Mouse (Mus musculus) thymus, adult 2 months (tissue): ENCODE data around the gene Lekr1. TPM values are rescaled to one million over a fixed set of nuclear protein-coding genes. Genes with fewer than 3 reads are reported as not detected.

ENCODE experiments used
- DNase-seq: peaks from one replicate; pipeline ENCODE4 v3.0.0; 2021
- H3K27ac ChIP-seq: fragments of 200-500 bp; 2 replicates; pipeline ENCODE4 v1.5.1; 2012; ENCODE audit warnings: low read length, control low read depth; ENCODE audit not compliant: control insufficient read depth, insufficient read depth
- H3K27me3 ChIP-seq: fragments of 200-500 bp; 2 replicates; pipeline ENCODE4 v1.6.1; 2012; ENCODE audit warnings: mild to moderate bottlenecking, low read length, moderate library complexity, mixed read lengths; ENCODE audit not compliant: control insufficient read depth, insufficient read depth
- H3K36me3 ChIP-seq: fragments of 200-500 bp; 2 replicates; pipeline ENCODE4 v1.6.1; 2012; ENCODE audit warnings: mild to moderate bottlenecking, low read length, moderate library complexity; ENCODE audit not compliant: control insufficient read depth, insufficient read depth
- H3K4me1 ChIP-seq: fragments of 200-500 bp; replicated peaks from 2 replicates; pipeline ENCODE4 v1.6.1; 2012; ENCODE audit warnings: low read length; ENCODE audit not compliant: control insufficient read depth, insufficient read depth
- H3K4me3 ChIP-seq: fragments of 200-500 bp; 2 replicates; pipeline ENCODE4 v1.5.1; 2012; ENCODE audit warnings: mild to moderate bottlenecking, low read length, control low read depth, moderate library complexity; ENCODE audit not compliant: control insufficient read depth, insufficient read depth
- CTCF ChIP-seq: fragments of 200-500 bp; IDR thresholded peaks from 2 replicates; pipeline ENCODE4 v1.5.1; 2012; ENCODE audit warnings: mild to moderate bottlenecking, control low read depth, low read length, moderate library complexity, borderline replicate concordance; ENCODE audit not compliant: control insufficient read depth, poor library complexity, insufficient read depth; ENCODE audit errors: extremely low read depth
- POLR2A ChIP-seq: fragments of 200-500 bp; IDR thresholded peaks from 2 replicates; pipeline ENCODE4 v1.6.1; 2012; ENCODE audit warnings: mild to moderate bottlenecking, low read length, control low read depth, moderate library complexity; ENCODE audit not compliant: control insufficient read depth, poor library complexity, insufficient read depth; ENCODE audit errors: extremely low read depth
- WGBS: fragments of 180-500 bp; shearing (Covaris S2); methylation state at CpG from one replicate; pipeline ENCODE4 v1.1.7; 2018; 5-methylcytosine and 5-hydroxymethylcytosine counted together
- polyA plus RNA-seq: library from polyadenylated mRNA; depleted of rRNA; stranded (reverse); fragments of >200 nt; gene quantifications from 2 replicates; pipeline ENCODE4 v1.2.3, GENCODE M21; 2012

Lekr1 gene
- polyA plus RNA-seq, 1 experiment: 0.84 TPM

DNA sequence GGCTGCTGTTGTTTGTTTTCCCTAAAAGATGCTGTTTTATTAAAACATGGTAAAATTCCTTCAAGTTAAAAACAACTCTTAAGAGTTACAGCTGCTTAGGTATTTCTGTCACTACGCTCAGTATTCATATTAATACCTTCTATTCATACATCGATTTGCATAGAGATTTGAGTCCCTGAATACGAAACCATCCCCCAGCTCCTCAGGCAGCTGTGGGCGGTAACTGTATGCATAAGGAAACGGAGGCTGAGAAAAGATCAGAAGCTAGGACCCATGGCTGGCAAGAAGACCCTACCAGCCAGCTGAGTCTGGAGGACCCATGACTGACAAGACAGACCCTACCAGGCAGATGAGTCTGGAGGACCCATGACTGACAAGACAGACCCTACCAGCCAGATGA, 189.5 kb downstream of the Lekr1 start:
- Histone ChIP-seq H3K4me1 (no peaks in the 10 kb centered on the region), H3K27me3 (no peaks in the 10 kb centered on the region), H3K36me3 (no peaks in the 10 kb centered on the region), H3K4me3 (no peak overlapping the region), H3K27ac (no peak overlapping the region)
- TF ChIP-seq CTCF: no peak
- TF ChIP-seq POLR2A: no peak
- WGBS: 96% methylated on average over 5 of the region's 5 CpGs
- DNase-seq: no peak

DNA sequence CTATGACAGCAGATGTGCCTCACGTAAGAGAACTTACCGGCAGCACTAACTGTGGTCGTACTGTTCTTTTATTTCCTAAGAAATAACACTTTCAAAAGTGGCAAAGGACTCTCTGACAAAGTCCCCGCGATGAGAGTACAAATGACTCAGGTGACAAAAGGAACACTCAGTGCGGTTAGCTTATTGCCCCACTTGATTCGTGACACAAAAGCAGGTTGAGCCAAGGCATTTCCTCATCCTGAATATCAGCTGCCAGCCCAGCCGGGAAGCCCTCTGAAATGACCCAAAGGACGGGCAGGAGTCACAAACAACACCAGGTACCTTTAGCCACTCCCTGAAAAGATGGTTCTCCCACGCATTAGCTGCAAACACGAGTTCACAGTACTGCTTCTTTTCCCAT, 192.1 kb downstream of the Lekr1 start:
- no peak overlapping the region for H3K4me3 ChIP-seq
- WGBS: 51% methylated on average over 11 of the region's 11 CpGs
- H3K4me1 ChIP-seq: no peaks in the 10 kb centered on the region
- TF ChIP-seq POLR2A (no peak), CTCF (no peak)
- no peaks in the 10 kb centered on the region for H3K36me3 ChIP-seq
- no peaks in the 10 kb centered on the region for H3K27me3 ChIP-seq
- no peak overlapping the region for H3K27ac ChIP-seq
- DNase-seq: no peak

DNA sequence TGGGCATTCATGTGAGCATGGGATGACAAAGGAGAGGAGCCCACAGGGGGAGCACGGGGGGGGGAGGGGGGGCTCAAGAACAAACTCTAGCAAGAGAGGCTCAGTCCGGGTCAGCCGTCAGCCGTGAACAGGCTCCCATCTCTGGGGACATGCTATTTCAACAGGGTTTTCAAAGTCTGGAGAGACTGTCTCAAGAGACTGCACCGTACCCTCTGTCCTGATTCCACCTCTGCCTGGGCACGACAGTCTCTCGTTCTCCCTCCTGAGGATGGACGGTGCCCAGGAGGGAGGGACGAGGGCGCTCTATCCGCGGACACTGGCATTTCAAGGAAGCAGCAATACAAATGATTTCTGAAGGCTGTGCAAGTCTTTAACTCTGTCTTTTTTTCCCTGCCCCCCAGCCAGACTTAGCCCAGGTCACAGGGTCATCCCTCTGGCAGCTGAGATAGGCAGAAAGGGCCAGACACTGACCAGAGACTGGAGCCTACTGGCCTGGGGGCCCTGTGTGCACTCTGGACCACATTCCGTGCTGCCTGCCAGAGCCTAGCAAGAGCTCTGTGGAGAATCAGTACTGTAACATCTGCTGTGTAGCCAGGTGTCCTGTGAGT, 192.8 kb downstream of the Lekr1 start:
- Histone ChIP-seq H3K4me1 (no peaks in the 10 kb centered on the region), H3K27me3 (no peaks in the 10 kb centered on the region), H3K36me3 (no peaks in the 10 kb centered on the region), H3K4me3 (no peak overlapping the region), H3K27ac (no peak overlapping the region)
- TF ChIP-seq POLR2A (no peak), CTCF (no peak)
- 75% methylated on average over 13 of the region's 13 CpGs for WGBS
- no peak for DNase-seq

GRCm38 (mm10) chr3:65859750-65860149, 193.7 kb downstream of the Lekr1 start:
- no peaks in the 10 kb centered on the region for H3K4me1 ChIP-seq
- WGBS: 96% methylated on average over 6 of the region's 6 CpGs
- DNase-seq: no peak
- H3K27me3 ChIP-seq: no peaks in the 10 kb centered on the region
- H3K27ac ChIP-seq: no peak overlapping the region
- no peaks in the 10 kb centered on the region for H3K36me3 ChIP-seq
- TF ChIP-seq POLR2A: no peak
- no peak for TF ChIP-seq CTCF
- no peak overlapping the region for H3K4me3 ChIP-seq

DNA sequence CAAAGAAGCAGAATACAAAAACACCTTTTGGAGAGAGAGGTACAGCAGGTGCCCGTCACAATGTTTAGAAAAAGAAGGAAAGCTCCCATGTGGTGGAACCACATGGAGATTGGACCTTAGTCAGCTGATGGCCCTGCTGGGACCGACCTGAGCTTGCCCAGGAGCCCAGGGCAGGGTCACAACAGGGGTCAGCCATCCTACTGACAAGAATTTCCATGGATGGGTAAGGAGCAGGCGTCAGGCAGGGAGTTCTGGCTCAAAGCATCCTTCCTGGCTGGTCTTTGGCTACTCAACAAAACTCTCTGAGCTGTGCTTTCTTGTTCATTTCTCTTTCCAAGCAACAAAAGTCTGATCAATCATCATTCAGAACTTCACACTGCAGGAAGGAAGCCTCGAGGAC, 194.9 kb downstream of the Lekr1 start:
- DNase-seq: no peak
- Histone ChIP-seq H3K4me3 (no peak overlapping the region), H3K27ac (no peak overlapping the region), H3K4me1 (no peaks in the 10 kb centered on the region), H3K36me3 (no peaks in the 10 kb centered on the region), H3K27me3 (no peaks in the 10 kb centered on the region)
- TF ChIP-seq CTCF: no peak
- TF ChIP-seq POLR2A: no peak
- 62% methylated on average over 4 of the region's 4 CpGs for WGBS

GRCm38 (mm10) chr3:65861471-65861881, 195.4 kb downstream of the Lekr1 start:
- Histone ChIP-seq H3K27ac (no peak overlapping the region), H3K4me1 (no peaks in the 10 kb centered on the region), H3K36me3 (no peaks in the 10 kb centered on the region), H3K27me3 (no peaks in the 10 kb centered on the region), H3K4me3 (no peak overlapping the region)
- TF ChIP-seq CTCF (no peak), POLR2A (no peak)
- no peak for DNase-seq
- 45% methylated on average over 6 of the region's 6 CpGs for WGBS

GRCm38 (mm10) chr3:65863297-65863696, 197.3 kb downstream of the Lekr1 start:
- no peaks in the 10 kb centered on the region for H3K4me1 ChIP-seq
- WGBS: 7% methylated on average over 11 of the region's 11 CpGs
- peak; percentile 80 for DNase-seq
- TF ChIP-seq POLR2A: no peak
- peak; percentile 82; the same call in 1 of the 2 replicates for TF ChIP-seq CTCF
- H3K27ac ChIP-seq: no peak overlapping the region
- no peaks in the 10 kb centered on the region for H3K36me3 ChIP-seq
- no peaks in the 10 kb centered on the region for H3K27me3 ChIP-seq
- no peak overlapping the region for H3K4me3 ChIP-seq
